Mouse (Mus musculus) bone marrow, adult 2 months (tissue): Measurements from ENCODE around the gene Ndnf.

Experiments
- CTCF ChIP-seq: fragments of 200-500 bp; IDR thresholded peaks from 2 replicates; pipeline ENCODE4 v1.5.1; 2011; ENCODE audit warnings: low read length, control low read depth; ENCODE audit not compliant: control insufficient read depth, insufficient read depth
- POLR2A ChIP-seq: fragments of 200-500 bp; IDR thresholded peaks from 2 replicates; pipeline ENCODE4 v1.6.1; 2011; ENCODE audit warnings: low read depth, mild to moderate bottlenecking, control low read depth, low read length, borderline replicate concordance; ENCODE audit not compliant: control insufficient read depth

DNA sequence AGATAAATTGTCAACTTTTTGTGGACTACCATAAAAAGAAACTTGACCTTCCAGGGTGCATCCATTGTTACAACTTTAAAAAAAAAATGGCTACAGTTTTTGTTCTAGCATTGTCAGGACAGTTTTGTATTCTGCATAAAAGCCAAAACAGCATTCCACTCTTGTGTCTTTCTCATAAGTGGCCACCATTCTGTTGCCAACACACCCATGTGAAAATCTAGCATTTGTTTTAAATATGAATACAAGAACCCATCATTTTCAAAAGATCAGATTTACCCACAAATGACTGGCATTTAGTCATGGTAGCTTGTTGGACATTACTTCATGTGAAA lies 72.4 kb downstream of the Ndnf start:
- TF ChIP-seq CTCF (no peak), POLR2A (no peak)
